Mouse (Mus musculus) liver, adult 2 months (tissue): ENCODE results near the gene Sgsm1.

ENCODE experiments used
- CTCF ChIP-seq: fragments of 200-500 bp; IDR thresholded peaks from 2 replicates; pipeline ENCODE4 v1.5.1; 2011; ENCODE audit warnings: low read depth, low read length, control low read depth
- POLR2A ChIP-seq: fragments of 200-500 bp; IDR thresholded peaks from 2 replicates; pipeline ENCODE4 v1.6.1; 2011; ENCODE audit warnings: low read length, control low read depth; ENCODE audit not compliant: insufficient read depth; ENCODE audit errors: extremely low read depth

GRCm38 (mm10) chr5:113199772-113200134 is 110.8 kb downstream of the Sgsm1 start:
- TF ChIP-seq CTCF (no peak), POLR2A (no peak)
